Mouse (Mus musculus): ENCODE data around the gene 1700029I15Rik.

GRCm38 (mm10) chr2:92424462-92425308, 42.3 kb downstream of the 1700029I15Rik start:
- TF ChIP-seq POLR2A (IDR thresholded peaks at IDR 0.05; ENCODE audit: borderline replicate concordance, low read depth, low read length): no peak
- no peak for TF ChIP-seq CTCF (IDR thresholded peaks at IDR 0.05; ENCODE audit: low read depth, low read length)
